Mouse (Mus musculus): ENCODE data around the gene Olfr1419. TPM values are rescaled to one million over a fixed set of nuclear protein-coding genes. Genes with fewer than 3 reads are reported as not detected.

Gene Olfr1419
- polyA plus RNA-seq (2012), result not detected in 2 replicates

DNA sequence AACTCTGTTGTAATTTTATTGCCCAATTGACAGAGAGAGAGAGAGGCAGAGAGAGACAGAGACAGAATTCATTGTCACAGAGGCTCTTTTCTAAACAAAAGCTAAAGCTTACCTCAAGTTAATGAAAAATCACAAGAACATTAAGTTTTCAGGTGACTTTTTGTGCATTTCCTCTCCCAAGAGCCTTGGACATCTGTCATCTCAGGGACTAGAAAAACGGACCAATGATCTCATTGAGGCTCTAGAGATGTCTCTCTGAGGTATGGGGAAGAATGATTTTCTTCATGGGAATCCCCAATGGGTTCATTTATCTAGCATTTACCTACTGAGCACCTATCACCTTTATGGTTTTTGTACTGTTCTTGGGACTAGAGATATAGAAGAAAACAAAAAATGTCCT lies at the start of gene Olfr1419:
Gene Olfr1419, minus strand, starts transcription at position 101 of the 400 bp plus-strand sequence.
- TF ChIP-seq GATA1 (IDR thresholded peaks at IDR 0.05; ENCODE audit: low read length), result no peak

- TF ChIP-seq GATA1 (IDR thresholded peaks at IDR 0.05; ENCODE audit: low read length), result no peak
Measured at GRCm38 (mm10) chr19:11922068-11922467, 47.2 kb upstream of the Olfr1419 start.

GRCm38 (mm10) chr19:11915804-11916203 lies 40.9 kb upstream of the Olfr1419 start:
- TF ChIP-seq GATA1 (IDR thresholded peaks at IDR 0.05; ENCODE audit: low read length), result no peak

GRCm38 (mm10) chr19:11912533-11913121 lies 37.7 kb upstream of the Olfr1419 start:
- TF ChIP-seq GATA1 (IDR thresholded peaks at IDR 0.05; ENCODE audit: low read length), result no peak

GRCm38 (mm10) chr19:11912037-11912532 lies 37.2 kb upstream of the Olfr1419 start, which contains the start of gene Patl1:
Patl1 (plus strand) TSS chr19:11912399.
- TF ChIP-seq GATA1 (IDR thresholded peaks at IDR 0.05; ENCODE audit: low read length), result no peak

- TF ChIP-seq GATA1 (IDR thresholded peaks at IDR 0.05; ENCODE audit: low read length), result no peak
Measured at GRCm38 (mm10) chr19:11911603-11912002, 36.7 kb upstream of the Olfr1419 start.

DNA sequence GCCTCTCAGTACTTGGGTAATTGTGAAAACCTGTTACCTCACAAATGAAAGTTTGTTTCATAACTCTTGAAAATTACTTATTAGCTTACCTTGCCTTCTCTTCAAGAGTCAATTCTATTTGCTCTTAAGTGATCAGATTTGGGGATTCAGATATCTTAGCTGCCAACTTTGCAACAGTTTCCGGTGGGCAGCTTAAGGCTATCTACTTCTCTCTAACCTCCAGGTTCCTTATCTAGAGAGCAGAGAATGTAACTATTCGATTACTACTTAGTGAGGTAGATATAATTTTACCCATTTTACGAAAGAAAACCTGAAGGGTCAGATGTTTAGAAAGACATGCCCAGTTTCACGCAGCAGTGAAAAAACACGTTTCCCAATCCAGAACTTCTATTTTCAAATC lies 36.1 kb upstream of the Olfr1419 start:
- peak; percentile 38 for TF ChIP-seq GATA1 (IDR thresholded peaks at IDR 0.05; ENCODE audit: low read length)

GRCm38 (mm10) chr19:11886265-11886664 lies 11.4 kb upstream of the Olfr1419 start, which contains the start of gene Olfr1420:
Olfr1420 (plus strand) TSS chr19:11886565.
- TF ChIP-seq GATA1 (IDR thresholded peaks at IDR 0.05; ENCODE audit: low read length), result no peak

GRCm38 (mm10) chr19:11867837-11868236 lies 7.1 kb downstream of the Olfr1419 start:
- no peak for TF ChIP-seq GATA1 (IDR thresholded peaks at IDR 0.05; ENCODE audit: low read length)

- no peak for TF ChIP-seq GATA1 (IDR thresholded peaks at IDR 0.05; ENCODE audit: low read length)
Measured at GRCm38 (mm10) chr19:11860966-11861365, 13.9 kb downstream of the Olfr1419 start, which contains the start of gene Olfr1418. Olfr1418 (minus strand) TSS chr19:11861066.

- no peak for TF ChIP-seq GATA1 (IDR thresholded peaks at IDR 0.05; ENCODE audit: low read length)
Measured at GRCm38 (mm10) chr19:11856506-11856905, 18.4 kb downstream of the Olfr1419 start.

DNA sequence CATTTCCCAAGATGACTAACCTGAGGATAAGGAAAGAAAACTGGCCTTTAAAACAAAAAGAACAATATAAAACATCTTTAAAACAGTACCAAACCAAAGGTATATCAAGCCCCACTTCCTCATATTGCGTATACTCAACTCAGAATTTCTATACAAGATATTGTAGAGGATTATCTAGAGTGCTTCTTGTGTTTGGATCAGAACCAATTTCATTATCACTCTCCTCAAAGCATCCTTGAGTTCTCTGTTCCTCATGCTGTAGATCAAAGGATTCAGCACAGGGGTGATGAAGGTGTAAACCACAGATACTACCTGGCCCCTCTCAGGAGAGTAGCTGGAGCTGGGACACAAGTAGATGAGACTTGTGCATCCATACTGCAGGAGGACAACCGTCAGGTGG lies 20.1 kb downstream of the Olfr1419 start:
- no peak for TF ChIP-seq GATA1 (IDR thresholded peaks at IDR 0.05; ENCODE audit: low read length)

DNA sequence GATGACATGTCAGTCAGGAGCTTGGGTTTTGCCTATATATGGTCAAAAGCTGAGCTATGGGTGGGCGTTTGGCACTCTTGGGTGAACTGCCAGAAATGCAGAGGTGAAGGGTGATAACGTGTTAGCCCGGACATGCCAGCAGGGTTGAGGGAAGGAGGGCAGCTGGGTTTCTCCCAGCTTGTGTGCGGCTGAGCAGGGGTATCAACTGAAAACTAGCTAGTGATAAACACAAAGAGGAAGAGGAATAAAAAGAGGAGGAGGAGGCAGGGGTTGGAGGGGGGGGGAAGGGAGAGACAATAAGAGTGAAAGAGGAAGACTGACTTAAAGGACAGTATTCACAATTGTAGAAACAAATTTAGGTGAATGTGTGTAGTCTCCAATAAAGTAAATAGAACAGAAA lies 22.3 kb downstream of the Olfr1419 start:
- no peak for TF ChIP-seq GATA1 (IDR thresholded peaks at IDR 0.05; ENCODE audit: low read length)

- TF ChIP-seq GATA1 (IDR thresholded peaks at IDR 0.05; ENCODE audit: low read length), result no peak
Measured at GRCm38 (mm10) chr19:11846333-11846732, 28.6 kb downstream of the Olfr1419 start.

DNA sequence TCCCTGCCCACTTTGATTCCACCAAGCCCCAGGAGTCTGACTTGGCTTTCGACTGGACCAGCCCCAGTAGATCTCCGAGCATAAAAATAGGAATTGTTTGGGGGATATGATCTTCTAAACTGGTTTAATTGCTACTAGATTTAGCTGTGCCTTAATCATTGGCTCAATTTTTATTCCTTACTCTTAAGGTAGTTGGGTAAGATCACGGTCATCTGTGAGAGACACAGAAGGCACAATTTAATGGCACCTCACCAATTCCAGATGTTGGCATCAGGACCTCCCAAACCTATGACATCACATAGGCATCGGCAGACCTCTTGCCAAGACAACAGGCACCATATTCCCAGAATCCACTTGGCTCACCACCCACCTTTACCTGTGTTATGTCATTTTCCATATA lies 35.8 kb downstream of the Olfr1419 start, which contains the start of gene Olfr1417:
Gene Olfr1417, minus strand, starts transcription at position 101 of the 400 bp plus-strand sequence.
- no peak for TF ChIP-seq GATA1 (IDR thresholded peaks at IDR 0.05; ENCODE audit: low read length)

DNA sequence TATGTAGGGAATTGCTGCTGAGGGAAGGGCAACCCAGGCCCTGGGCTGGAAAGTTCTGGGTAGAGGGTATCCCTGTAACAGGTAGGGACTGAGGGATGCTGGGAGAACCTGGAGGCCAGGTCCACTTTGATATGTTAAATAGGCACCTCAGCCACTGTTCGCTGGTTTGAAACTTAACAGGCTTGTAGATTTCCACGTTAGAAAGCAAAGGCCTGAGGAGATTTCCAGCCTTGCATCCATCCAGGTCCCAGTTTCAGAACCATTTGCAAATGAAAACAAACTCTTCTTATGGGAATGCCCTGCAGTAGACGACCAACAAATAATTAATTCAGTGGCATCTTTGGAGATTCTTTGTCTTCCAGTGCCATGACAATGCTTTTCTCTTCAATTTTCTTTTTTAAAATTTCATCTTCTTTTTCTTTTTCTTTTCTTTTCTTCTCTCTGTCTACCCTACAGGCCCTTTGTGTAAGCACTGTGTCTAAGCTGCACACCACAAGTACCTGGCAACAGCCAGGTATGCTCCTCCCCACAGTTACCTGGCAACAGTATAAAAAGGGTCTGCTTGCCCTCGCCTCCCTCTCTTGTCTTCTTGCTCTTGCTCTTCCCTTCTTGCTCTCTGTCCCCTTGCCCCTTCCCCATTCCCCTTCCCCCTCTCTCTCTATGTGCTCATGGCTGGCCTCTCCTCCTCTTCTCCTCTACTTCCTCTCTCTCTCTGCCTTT lies 51.4 kb downstream of the Olfr1419 start:
- no peak for TF ChIP-seq GATA1 (IDR thresholded peaks at IDR 0.05; ENCODE audit: low read length)

Data from G1E-ER4 (cell line).